Mouse (Mus musculus) hindbrain, embryonic 11.5 days (tissue): Measurements from ENCODE around the gene Cops9. TPM values are rescaled to one million over a fixed set of nuclear protein-coding genes. Genes with fewer than 3 reads are reported as not detected.
A peak's percentile ranks its signal among the peaks of the same experiment; 100 is the strongest.

Experiments
- ATAC-seq: fragments of 200-750 bp; cut with Nextera tagmentation; 2 replicates; pipeline ENCODE4 v1.8.0; 2017; ENCODE audit warnings: mild to moderate bottlenecking, moderate TSS enrichment, moderate library complexity; ENCODE audit not compliant: low FRiP score
- DNase-seq: peaks from one replicate; pipeline ENCODE4 v3.0.0-alpha.2; 2015; ENCODE audit warnings: low spot score
- H3K27ac ChIP-seq: fragments of 300-500 bp; sonication (generic); 2 replicates; pipeline ENCODE4 v1.5.1; 2014; ENCODE audit warnings: mild to moderate bottlenecking, low read depth, low read length
- H3K27me3 ChIP-seq: fragments of 300-500 bp; sonication (generic); 2 replicates; pipeline ENCODE4 v1.6.1; 2014; ENCODE audit warnings: mild to moderate bottlenecking, low read length, moderate library complexity, mixed read lengths; ENCODE audit not compliant: control insufficient read depth, insufficient read depth
- H3K36me3 ChIP-seq: fragments of 300-500 bp; sonication (generic); 2 replicates; pipeline ENCODE4 v1.6.1; 2014; ENCODE audit warnings: mild to moderate bottlenecking, low read length, moderate library complexity, mixed read lengths; ENCODE audit not compliant: control insufficient read depth, insufficient read depth
- H3K4me1 ChIP-seq: fragments of 300-500 bp; sonication (generic); replicated peaks from 2 replicates; pipeline ENCODE4 v1.6.1; 2014; ENCODE audit warnings: low read length, mixed read lengths; ENCODE audit not compliant: control insufficient read depth, insufficient read depth
- H3K4me2 ChIP-seq: fragments of 300-500 bp; sonication (generic); replicated peaks from 2 replicates; pipeline ENCODE4 v1.6.1; 2014; ENCODE audit warnings: mild to moderate bottlenecking, low read depth, low read length
- H3K4me3 ChIP-seq: fragments of 300-500 bp; sonication (generic); 2 replicates; pipeline ENCODE4 v1.5.1; 2014; ENCODE audit warnings: low read depth, low read length
- H3K9ac ChIP-seq: fragments of 300-500 bp; sonication (generic); 2 replicates; pipeline ENCODE4 v1.6.1; 2014; ENCODE audit warnings: low read depth, low read length
- H3K9me3 ChIP-seq: fragments of 300-500 bp; sonication (generic); 2 replicates; pipeline ENCODE4 v1.6.1; 2016; ENCODE audit warnings: low read length; ENCODE audit not compliant: control insufficient read depth
- WGBS: fragments of 180-500 bp; shearing (Covaris S2); extraction: QIAGEN DNeasy Blood & Tissue Kit; methylation state at CpG from one replicate; pipeline ENCODE4 v1.1.7; 2014; 5-methylcytosine and 5-hydroxymethylcytosine counted together
- polyA plus RNA-seq: library from polyadenylated mRNA; unstranded; fragments of >200 nt; fragmentation: Nextera tagmentation; extraction: Ambion mirVana; gene quantifications from 2 replicates; pipeline ENCODE4 v1.2.1, GENCODE M21; 2014

Cops9 gene
- polyA plus RNA-seq, 1 experiment from 2014 or later, result 392 TPM

GRCm38 (mm10) chr1:92632196-92632595 is 9.6 kb downstream of the Cops9 start:
- Histone ChIP-seq H3K9ac (no peak overlapping the region), H3K27me3 (no peaks in the 10 kb centered on the region), H3K4me2 (no peak overlapping the region), H3K27ac (no peak overlapping the region), H3K4me3 (no peak overlapping the region), H3K4me1 (no peaks in the 10 kb centered on the region), H3K36me3 (no peaks in the 10 kb centered on the region; the same call in 1 of the 2 replicates), H3K9me3 (no peaks in the 10 kb centered on the region)
- DNase-seq (no peak), ATAC-seq (no peak)
- 81% methylated on average over 5 of the region's 5 CpGs for whole genome bisulfite sequencing

GRCm38 (mm10) chr1:92628227-92628626 is 13.6 kb downstream of the Cops9 start:
- 85% methylated on average over 4 of the region's 4 CpGs for WGBS
- DNase-seq (no peak), ATAC-seq (no peak)
- Histone ChIP-seq H3K4me2 (no peak overlapping the region), H3K9me3 (no peaks in the 10 kb centered on the region), H3K27me3 (no peaks in the 10 kb centered on the region), H3K36me3 (no peaks in the 10 kb centered on the region), H3K9ac (no peak overlapping the region), H3K4me1 (no peaks in the 10 kb centered on the region), H3K4me3 (no peak overlapping the region), H3K27ac (no peak overlapping the region)

- no peak for ATAC-seq
- H3K4me2 ChIP-seq, result no peak overlapping the region
Measured at GRCm38 (mm10) chr1:92618360-92618759, 23.4 kb downstream of the Cops9 start.

GRCm38 (mm10) chr1:92617488-92617887 is 24.3 kb downstream of the Cops9 start, which contains the start of gene Olfr12:
Gene Olfr12 (plus strand): TSS chr1:92617788.
- DNase-seq, result no peak
- H3K36me3 ChIP-seq, result no peaks in the 10 kb centered on the region
- 54% methylated on average over 2 of the region's 2 CpGs for whole genome bisulfite sequencing

More at GRCm38 (mm10) chr1:92618360-92618759, 23.4 kb downstream of the Cops9 start:
- DNase-seq, result no peak
- Histone ChIP-seq H3K4me1 (0 out of 2 replicates have a peak, but pooled peaks cover 2% of the 10 kb centered on the region), H3K27me3 (no peaks in the 10 kb centered on the region), H3K27ac (no peak overlapping the region), H3K9me3 (no peaks in the 10 kb centered on the region), H3K4me3 (no peak overlapping the region), H3K36me3 (no peaks in the 10 kb centered on the region), H3K9ac (no peak overlapping the region)
- 72% methylated on average over 4 of the region's 4 CpGs for WGBS

GRCm38 (mm10) chr1:92616046-92616445 is 25.7 kb downstream of the Cops9 start:
- DNase-seq, result no peak
- no peak for ATAC-seq
- Histone ChIP-seq H3K4me1 (0 out of 2 replicates have a peak, but pooled peaks cover 2% of the 10 kb centered on the region), H3K4me2 (no peak overlapping the region), H3K27ac (no peak overlapping the region), H3K9me3 (no peaks in the 10 kb centered on the region), H3K4me3 (no peak overlapping the region), H3K36me3 (no peaks in the 10 kb centered on the region), H3K9ac (no peak overlapping the region), H3K27me3 (no peaks in the 10 kb centered on the region)
- WGBS, result 85% methylated on average over 1 of the region's 1 CpGs

More at GRCm38 (mm10) chr1:92617488-92617887, 24.3 kb downstream of the Cops9 start, which contains the start of gene Olfr12:
- H3K4me3 ChIP-seq, result no peak within 1 kb of the TSS
- H3K4me1 ChIP-seq, result 0 out of 2 replicates have a peak, but pooled peaks cover 2% of the 10 kb centered on the region
- no peak within 1 kb of the TSS for H3K27ac ChIP-seq
- no peak within 1 kb of the TSS for H3K4me2 ChIP-seq
- H3K9ac ChIP-seq, result no peak within 1 kb of the TSS
- H3K27me3 ChIP-seq, result no peaks in the 10 kb centered on the region
- no peak for ATAC-seq
- H3K9me3 ChIP-seq, result no peaks in the 10 kb centered on the region

GRCm38 (mm10) chr1:92614516-92614915 is 27.3 kb downstream of the Cops9 start:
- Histone ChIP-seq H3K36me3 (no peaks in the 10 kb centered on the region), H3K4me1 (0 out of 2 replicates have a peak, but pooled peaks cover 2% of the 10 kb centered on the region), H3K9ac (no peak overlapping the region), H3K27ac (no peak overlapping the region), H3K4me3 (no peak overlapping the region), H3K9me3 (no peaks in the 10 kb centered on the region), H3K4me2 (no peak overlapping the region), H3K27me3 (no peaks in the 10 kb centered on the region)
- no peak for ATAC-seq
- WGBS, result 17% methylated on average over 1 of the region's 1 CpGs
- DNase-seq, result peak; percentile 28

- ATAC-seq, result peak; percentile 40; the same call in 1 of the 2 replicates
Measured at GRCm38 (mm10) chr1:92613175-92613574, 28.6 kb downstream of the Cops9 start.

GRCm38 (mm10) chr1:92611008-92611407 is 30.8 kb downstream of the Cops9 start:
- peak; percentile 73 for DNase-seq
- no peak for ATAC-seq
- Histone ChIP-seq H3K4me1 (no peaks in the 10 kb centered on the region), H3K9ac (no peak overlapping the region), H3K27ac (no peak overlapping the region), H3K36me3 (no peaks in the 10 kb centered on the region), H3K9me3 (no peaks in the 10 kb centered on the region), H3K27me3 (no peaks in the 10 kb centered on the region), H3K4me3 (no peak overlapping the region), H3K4me2 (no peak overlapping the region)
- WGBS, result 12% methylated on average over 5 of the region's 5 CpGs

More at GRCm38 (mm10) chr1:92613175-92613574, 28.6 kb downstream of the Cops9 start:
- H3K4me3 ChIP-seq, result no peak overlapping the region
- no peak overlapping the region for H3K4me2 ChIP-seq
- no peaks in the 10 kb centered on the region for H3K27me3 ChIP-seq
- 40% methylated on average over 4 of the region's 4 CpGs for WGBS
- H3K27ac ChIP-seq, result no peak overlapping the region
- no peak overlapping the region for H3K9ac ChIP-seq
- 0 out of 2 replicates have a peak, but pooled peaks cover 2% of the 10 kb centered on the region for H3K4me1 ChIP-seq
- DNase-seq, result peak; percentile 4
- H3K9me3 ChIP-seq, result no peaks in the 10 kb centered on the region
- no peaks in the 10 kb centered on the region for H3K36me3 ChIP-seq

GRCm38 (mm10) chr1:92607711-92608110 is 34.1 kb downstream of the Cops9 start:
- ATAC-seq, result no peak
- Histone ChIP-seq H3K9ac (no peak overlapping the region), H3K9me3 (no peaks in the 10 kb centered on the region), H3K4me1 (no peaks in the 10 kb centered on the region), H3K36me3 (no peaks in the 10 kb centered on the region), H3K4me2 (no peak overlapping the region), H3K4me3 (no peak overlapping the region), H3K27me3 (no peaks in the 10 kb centered on the region), H3K27ac (no peak overlapping the region)
- no peak for DNase-seq
- WGBS, result 77% methylated on average over 4 of the region's 4 CpGs
